Mouse (Mus musculus): Measurements from ENCODE around the gene Dntt. TPM values are rescaled to one million over a fixed set of nuclear protein-coding genes. Genes with fewer than 3 reads are reported as not detected.

The Dntt gene
- polyA plus RNA-seq, 1 experiment from 2014 or later = not detected

GRCm38 (mm10) chr19:41019164-41019675 lies 9.9 kb upstream of the Dntt start:
- H3K27me3 ChIP-seq (replicated peaks; ENCODE audit: control insufficient read depth, insufficient read depth, low read length) = no peaks in the 10 kb centered on the region
- ATAC-seq (replicated peaks; ENCODE audit: low FRiP score, low TSS enrichment, low read depth) (no peak), DNase-seq (ENCODE audit: low spot score) (no peak)
- no peak overlapping the region for H3K9ac ChIP-seq (ENCODE audit: low read length)
- H3K27ac ChIP-seq (ENCODE audit: low read depth) = no peak overlapping the region
- H3K4me1 ChIP-seq (replicated peaks; ENCODE audit: control insufficient read depth, insufficient read depth, low read length) = 0 out of 2 replicates have a peak, but pooled peaks cover 4% of the 10 kb centered on the region
- H3K4me2 ChIP-seq (ENCODE audit: low read length) = no peak overlapping the region
- H3K4me3 ChIP-seq (ENCODE audit: low read depth, low read length) = no peak overlapping the region
- no peaks in the 10 kb centered on the region for H3K36me3 ChIP-seq (ENCODE audit: control insufficient read depth, insufficient read depth, low read length)
- H3K9me3 ChIP-seq (ENCODE audit: control insufficient read depth, low read length) = no peaks in the 10 kb centered on the region
- WGBS = 75% methylated on average over 5 of the region's 5 CpGs

DNA sequence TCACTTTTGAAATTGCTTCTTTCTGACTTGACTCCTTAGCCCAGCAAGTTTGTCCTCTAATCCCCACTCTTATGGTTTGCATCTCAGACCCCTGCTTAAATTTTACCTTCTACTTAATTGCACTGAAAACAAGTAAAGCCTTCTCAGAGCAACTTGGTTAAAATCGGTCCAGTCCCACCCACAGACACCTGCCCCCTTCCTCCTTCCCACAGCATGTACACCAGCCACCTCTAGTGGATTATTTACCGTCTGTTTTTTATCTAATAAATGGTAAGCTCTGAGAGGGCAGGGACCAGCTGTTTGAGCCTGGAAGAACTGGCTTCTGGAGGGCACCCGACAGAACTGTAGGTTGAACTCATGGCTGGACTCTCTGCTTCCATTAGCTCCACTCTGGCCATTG lies 8.5 kb upstream of the Dntt start:
- no peak overlapping the region for H3K4me2 ChIP-seq (ENCODE audit: low read length)
- no peak overlapping the region for H3K27ac ChIP-seq (ENCODE audit: low read depth)
- 0 out of 2 replicates have a peak, but pooled peaks cover 3% of the 10 kb centered on the region for H3K4me1 ChIP-seq (replicated peaks; ENCODE audit: control insufficient read depth, insufficient read depth, low read length)
- H3K27me3 ChIP-seq (replicated peaks; ENCODE audit: control insufficient read depth, insufficient read depth, low read length) = no peaks in the 10 kb centered on the region
- ATAC-seq (replicated peaks; ENCODE audit: low FRiP score, low TSS enrichment, low read depth) (no peak), DNase-seq (ENCODE audit: low spot score) (no peak)
- H3K36me3 ChIP-seq (ENCODE audit: control insufficient read depth, insufficient read depth, low read length) = no peaks in the 10 kb centered on the region
- WGBS = 70% methylated on average over 3 of the region's 3 CpGs
- no peaks in the 10 kb centered on the region for H3K9me3 ChIP-seq (ENCODE audit: control insufficient read depth, low read length)
- H3K4me3 ChIP-seq (ENCODE audit: low read depth, low read length) = no peak overlapping the region
- no peak overlapping the region for H3K9ac ChIP-seq (ENCODE audit: low read length)

GRCm38 (mm10) chr19:41022244-41022643 lies 6.8 kb upstream of the Dntt start:
- ATAC-seq (replicated peaks; ENCODE audit: low FRiP score, low TSS enrichment, low read depth) = no peak
- Histone ChIP-seq H3K27me3 (replicated peaks; ENCODE audit: control insufficient read depth, insufficient read depth, low read length) (no peaks in the 10 kb centered on the region), H3K4me3 (ENCODE audit: low read depth, low read length) (no peak overlapping the region), H3K27ac (ENCODE audit: low read depth) (no peak overlapping the region), H3K9me3 (ENCODE audit: control insufficient read depth, low read length) (no peaks in the 10 kb centered on the region), H3K4me2 (ENCODE audit: low read length) (no peak overlapping the region), H3K4me1 (replicated peaks; ENCODE audit: control insufficient read depth, insufficient read depth, low read length) (no peaks in the 10 kb centered on the region), H3K9ac (ENCODE audit: low read length) (no peak overlapping the region), H3K36me3 (ENCODE audit: control insufficient read depth, insufficient read depth, low read length) (no peaks in the 10 kb centered on the region)
- DNase-seq (ENCODE audit: low spot score) = no peak
- WGBS = 81% methylated on average over 4 of the region's 4 CpGs

- Histone ChIP-seq H3K9ac (ENCODE audit: low read length) (no peak overlapping the region), H3K9me3 (ENCODE audit: control insufficient read depth, low read length) (no peaks in the 10 kb centered on the region), H3K27ac (ENCODE audit: low read depth) (no peak overlapping the region), H3K4me1 (replicated peaks; ENCODE audit: control insufficient read depth, insufficient read depth, low read length) (no peaks in the 10 kb centered on the region), H3K4me2 (ENCODE audit: low read length) (no peak overlapping the region), H3K36me3 (ENCODE audit: control insufficient read depth, insufficient read depth, low read length) (no peaks in the 10 kb centered on the region), H3K4me3 (ENCODE audit: low read depth, low read length) (no peak overlapping the region), H3K27me3 (replicated peaks; ENCODE audit: control insufficient read depth, insufficient read depth, low read length) (no peaks in the 10 kb centered on the region)
- ATAC-seq (replicated peaks; ENCODE audit: low FRiP score, low TSS enrichment, low read depth) = no peak
- 79% methylated on average over 8 of the region's 8 CpGs for WGBS
- DNase-seq (ENCODE audit: low spot score) = no peak
These were observed 2.5 kb upstream of the Dntt start for GRCm38 (mm10) chr19:41026551-41026950.

GRCm38 (mm10) chr19:41027024-41027423 lies 2.1 kb upstream of the Dntt start:
- DNase-seq (ENCODE audit: low spot score) = no peak

GRCm38 (mm10) chr19:41027601-41028000 lies 1.5 kb upstream of the Dntt start:
- Histone ChIP-seq H3K4me1 (replicated peaks; ENCODE audit: control insufficient read depth, insufficient read depth, low read length) (no peaks in the 10 kb centered on the region), H3K27me3 (replicated peaks; ENCODE audit: control insufficient read depth, insufficient read depth, low read length) (no peaks in the 10 kb centered on the region), H3K27ac (ENCODE audit: low read depth) (no peak overlapping the region), H3K9me3 (ENCODE audit: control insufficient read depth, low read length) (no peaks in the 10 kb centered on the region), H3K36me3 (ENCODE audit: control insufficient read depth, insufficient read depth, low read length) (no peaks in the 10 kb centered on the region), H3K9ac (ENCODE audit: low read length) (no peak overlapping the region), H3K4me3 (ENCODE audit: low read depth, low read length) (no peak overlapping the region), H3K4me2 (ENCODE audit: low read length) (no peak overlapping the region)
- ATAC-seq (replicated peaks; ENCODE audit: low FRiP score, low TSS enrichment, low read depth) (no peak), DNase-seq (ENCODE audit: low spot score) (no peak)
- 94% methylated on average over 9 of the region's 9 CpGs for WGBS

More at GRCm38 (mm10) chr19:41027024-41027423, 2.1 kb upstream of the Dntt start:
- H3K4me1 ChIP-seq (replicated peaks; ENCODE audit: control insufficient read depth, insufficient read depth, low read length) = no peaks in the 10 kb centered on the region
- no peaks in the 10 kb centered on the region for H3K9me3 ChIP-seq (ENCODE audit: control insufficient read depth, low read length)
- no peaks in the 10 kb centered on the region for H3K36me3 ChIP-seq (ENCODE audit: control insufficient read depth, insufficient read depth, low read length)
- no peak overlapping the region for H3K4me2 ChIP-seq (ENCODE audit: low read length)
- WGBS = 88% methylated on average over 5 of the region's 5 CpGs
- H3K4me3 ChIP-seq (ENCODE audit: low read depth, low read length) = no peak overlapping the region
- no peak overlapping the region for H3K9ac ChIP-seq (ENCODE audit: low read length)
- ATAC-seq (replicated peaks; ENCODE audit: low FRiP score, low TSS enrichment, low read depth) = no peak
- no peaks in the 10 kb centered on the region for H3K27me3 ChIP-seq (replicated peaks; ENCODE audit: control insufficient read depth, insufficient read depth, low read length)
- H3K27ac ChIP-seq (ENCODE audit: low read depth) = no peak overlapping the region

DNA sequence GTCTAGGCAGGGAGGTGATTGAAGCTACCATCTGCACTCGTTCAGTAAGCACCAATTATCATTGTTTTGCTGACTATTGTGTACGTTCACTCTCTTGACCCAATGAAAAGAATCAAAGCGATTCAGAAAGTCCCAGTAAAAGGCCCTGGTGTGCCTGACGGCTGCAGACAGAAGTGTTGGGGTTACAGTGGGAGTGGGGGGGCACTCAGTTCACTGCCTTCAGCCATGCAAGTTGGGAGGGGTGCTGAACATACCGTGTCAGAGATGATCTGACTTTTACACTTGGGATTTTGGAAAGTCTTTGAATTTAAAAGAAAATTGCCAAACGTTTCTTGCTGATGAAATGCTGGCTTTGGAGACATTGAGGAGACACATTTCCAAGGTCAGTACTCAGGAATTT lies 1.1 kb downstream of the Dntt start:
- Histone ChIP-seq H3K4me3 (ENCODE audit: low read depth, low read length) (no peak overlapping the region), H3K9me3 (ENCODE audit: control insufficient read depth, low read length) (no peaks in the 10 kb centered on the region), H3K4me2 (ENCODE audit: low read length) (no peak overlapping the region), H3K4me1 (replicated peaks; ENCODE audit: control insufficient read depth, insufficient read depth, low read length) (no peaks in the 10 kb centered on the region), H3K9ac (ENCODE audit: low read length) (no peak overlapping the region), H3K36me3 (ENCODE audit: control insufficient read depth, insufficient read depth, low read length) (no peaks in the 10 kb centered on the region), H3K27ac (ENCODE audit: low read depth) (no peak overlapping the region), H3K27me3 (replicated peaks; ENCODE audit: control insufficient read depth, insufficient read depth, low read length) (no peaks in the 10 kb centered on the region)
- ATAC-seq (replicated peaks; ENCODE audit: low FRiP score, low TSS enrichment, low read depth) = no peak
- DNase-seq (ENCODE audit: low spot score) = no peak
- 73% methylated on average over 6 of the region's 6 CpGs for WGBS

GRCm38 (mm10) chr19:41031009-41031408 lies 1.9 kb downstream of the Dntt start:
- no peaks in the 10 kb centered on the region for H3K4me1 ChIP-seq (replicated peaks; ENCODE audit: control insufficient read depth, insufficient read depth, low read length)
- no peaks in the 10 kb centered on the region for H3K9me3 ChIP-seq (ENCODE audit: control insufficient read depth, low read length)
- no peaks in the 10 kb centered on the region for H3K27me3 ChIP-seq (replicated peaks; ENCODE audit: control insufficient read depth, insufficient read depth, low read length)
- H3K4me3 ChIP-seq (ENCODE audit: low read depth, low read length) = no peak overlapping the region
- ATAC-seq (replicated peaks; ENCODE audit: low FRiP score, low TSS enrichment, low read depth) = no peak
- no peaks in the 10 kb centered on the region for H3K36me3 ChIP-seq (ENCODE audit: control insufficient read depth, insufficient read depth, low read length)
- no peak overlapping the region for H3K27ac ChIP-seq (ENCODE audit: low read depth)
- no peak for DNase-seq (ENCODE audit: low spot score)
- H3K9ac ChIP-seq (ENCODE audit: low read length) = no peak overlapping the region
- H3K4me2 ChIP-seq (ENCODE audit: low read length) = no peak overlapping the region
- 56% methylated on average over 11 of the region's 11 CpGs for WGBS

DNA sequence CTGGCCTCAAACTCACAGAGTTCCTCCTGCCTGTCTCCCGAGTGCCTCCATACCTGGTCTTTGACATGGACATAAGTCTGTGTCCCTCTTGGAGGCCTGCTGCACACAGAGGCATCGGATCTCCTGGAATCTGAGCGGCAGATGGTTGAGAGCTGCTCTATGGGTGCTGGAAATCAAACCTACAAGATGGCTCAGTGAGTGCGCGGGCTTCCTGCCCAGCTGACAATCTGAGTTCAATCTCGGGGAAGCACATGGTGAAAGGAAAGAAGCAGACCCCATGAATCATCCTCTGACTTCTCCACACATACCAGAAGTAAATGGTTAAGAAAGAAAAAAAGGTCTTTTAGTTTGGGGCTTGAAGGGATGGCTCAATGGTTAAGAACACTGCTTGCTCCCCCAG lies 2.8 kb downstream of the Dntt start:
- Histone ChIP-seq H3K4me3 (ENCODE audit: low read depth, low read length) (no peak overlapping the region), H3K36me3 (ENCODE audit: control insufficient read depth, insufficient read depth, low read length) (no peaks in the 10 kb centered on the region), H3K9ac (ENCODE audit: low read length) (no peak overlapping the region), H3K4me1 (replicated peaks; ENCODE audit: control insufficient read depth, insufficient read depth, low read length) (no peaks in the 10 kb centered on the region), H3K27ac (ENCODE audit: low read depth) (no peak overlapping the region), H3K27me3 (replicated peaks; ENCODE audit: control insufficient read depth, insufficient read depth, low read length) (no peaks in the 10 kb centered on the region; the same call in 1 of the 2 replicates), H3K9me3 (ENCODE audit: control insufficient read depth, low read length) (no peaks in the 10 kb centered on the region), H3K4me2 (ENCODE audit: low read length) (no peak overlapping the region)
- ATAC-seq (replicated peaks; ENCODE audit: low FRiP score, low TSS enrichment, low read depth) (no peak), DNase-seq (ENCODE audit: low spot score) (no peak)
- 77% methylated on average over 6 of the region's 6 CpGs for WGBS
